Mouse (Mus musculus) cerebral cortex, adult 2 months (tissue): ENCODE data around the gene Ccdc121.

Experiments used
- WGBS: fragments of 180-500 bp; shearing (Covaris S2); methylation state at CpG from one replicate; pipeline ENCODE4 v1.1.7; 2018; 5-methylcytosine and 5-hydroxymethylcytosine counted together

Ccdc121 gene

DNA sequence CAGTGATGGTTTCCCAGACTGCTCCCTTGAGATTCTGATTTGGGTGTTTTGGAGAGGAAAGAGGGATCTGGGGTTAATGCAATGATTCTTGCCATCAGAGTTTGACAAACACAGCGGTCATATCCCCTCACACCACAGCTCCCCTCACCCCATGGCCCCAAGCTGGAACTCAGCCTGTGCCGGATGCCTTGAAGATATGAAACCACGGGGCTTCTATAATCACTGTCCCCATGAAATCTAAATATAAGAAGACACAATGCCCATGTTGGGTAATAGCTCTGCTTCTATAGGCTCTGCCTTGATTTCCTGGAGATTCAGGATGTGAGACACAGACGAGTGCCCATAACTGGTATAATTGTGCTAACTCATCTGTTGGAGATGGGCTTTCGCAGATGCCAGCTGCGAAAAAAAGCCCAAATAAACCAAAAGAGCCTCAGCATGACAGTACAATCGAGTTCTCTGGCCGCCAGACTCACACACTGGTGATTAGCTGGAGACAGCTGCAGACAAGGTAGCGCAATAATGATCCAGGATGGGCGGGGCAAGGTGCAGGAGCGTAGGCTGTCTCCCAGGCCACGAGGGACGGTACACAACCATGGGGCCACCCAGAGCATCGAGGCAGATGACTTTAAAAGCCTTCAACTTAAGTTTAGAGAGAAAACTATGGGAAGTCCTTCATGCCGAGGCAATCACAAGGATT is 1.3 kb upstream of the Ccdc121 start:
- WGBS = 89% methylated on average over 15 of the region's 15 CpGs

DNA sequence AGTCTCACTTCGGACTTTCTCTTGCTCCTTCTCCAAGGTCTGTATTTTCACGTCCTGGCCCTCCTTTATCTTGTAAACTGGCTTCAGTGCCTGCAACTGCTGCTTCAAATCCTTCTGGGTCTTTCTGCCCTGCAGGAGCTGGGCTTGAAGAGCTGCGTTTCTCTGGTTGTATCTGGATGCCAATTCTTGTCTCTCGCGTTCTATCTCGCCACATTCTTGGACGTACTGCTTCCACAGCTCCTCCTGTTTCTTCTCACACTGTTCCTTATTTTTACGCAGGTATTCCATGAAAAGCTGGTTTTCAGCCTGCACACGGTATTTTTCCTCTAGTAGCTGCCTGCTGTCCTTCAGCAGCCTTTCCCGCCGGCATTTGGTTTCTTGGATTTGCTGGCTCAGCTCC is 396 bp downstream of the Ccdc121 start:
- WGBS = 49% methylated on average over 11 of the region's 11 CpGs

GRCm38 (mm10) chr1:181505367-181505766 is 5.9 kb downstream of the Ccdc121 start:
- 69% methylated on average over 8 of the region's 8 CpGs for WGBS

DNA sequence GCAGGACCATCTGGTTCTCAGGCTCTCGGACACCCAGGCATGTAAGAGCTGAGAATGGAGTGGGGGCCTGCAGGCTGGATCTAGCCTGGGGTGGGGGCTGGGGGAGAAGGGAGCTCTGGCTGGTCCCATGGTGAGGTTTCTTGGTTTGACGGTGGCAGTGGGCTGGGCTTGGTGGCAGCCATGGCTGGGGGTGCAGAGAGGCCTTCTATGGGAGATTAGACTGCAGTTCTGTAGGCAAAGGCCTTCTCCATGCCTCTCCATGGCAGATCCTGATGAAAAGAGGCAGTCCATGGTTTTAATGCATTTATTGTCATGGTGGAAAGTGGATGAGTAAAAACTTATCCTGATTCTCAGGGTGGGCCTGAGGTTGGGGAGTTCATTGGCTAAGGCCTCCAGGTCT is 7.8 kb downstream of the Ccdc121 start:
- 100% methylated on average over 2 of the region's 2 CpGs for WGBS

DNA sequence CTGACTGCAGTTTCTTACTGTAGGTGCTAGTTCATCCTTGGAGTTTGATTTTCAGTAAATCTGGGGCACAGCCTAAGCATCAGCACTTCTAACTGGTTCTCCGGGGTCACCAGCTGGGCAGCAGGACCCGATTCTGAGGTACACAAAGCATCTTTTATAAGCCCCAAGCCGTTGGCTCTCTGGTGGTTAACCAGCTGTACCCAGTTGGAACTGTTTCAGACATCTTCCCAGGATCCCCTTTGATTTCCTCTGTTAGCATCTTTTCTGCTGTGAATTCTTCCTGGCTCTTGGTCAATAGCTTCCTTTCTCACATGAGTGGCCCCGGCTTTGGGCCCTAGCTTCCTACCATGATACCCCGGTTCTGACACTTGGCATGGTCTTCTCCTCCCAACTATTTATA is 26.6 kb downstream of the Ccdc121 start:
- WGBS = 51% methylated on average over 5 of the region's 5 CpGs

DNA sequence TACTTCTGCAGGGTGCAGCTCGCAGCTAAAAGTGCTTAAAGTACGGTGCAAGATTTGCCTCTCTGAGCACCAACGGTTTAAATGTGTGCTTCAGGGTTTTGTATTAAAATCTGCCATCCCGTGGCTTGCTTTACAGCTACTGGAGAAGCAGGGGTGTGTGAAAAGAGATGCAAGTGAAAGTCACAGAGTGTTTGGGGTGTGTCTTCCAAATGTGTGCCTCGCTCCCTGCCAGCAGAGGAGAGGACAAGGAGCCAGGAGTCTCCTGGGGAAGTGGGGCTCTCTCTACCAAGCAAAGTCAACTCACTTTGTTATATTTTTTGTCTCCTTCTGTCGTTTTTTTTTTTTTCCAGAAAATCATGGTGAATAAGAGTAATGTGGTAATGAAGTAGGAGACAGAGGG is 34.7 kb downstream of the Ccdc121 start:
- 42% methylated on average over 6 of the region's 6 CpGs for WGBS

GRCm38 (mm10) chr1:181476141-181476540 is 35.1 kb downstream of the Ccdc121 start:
- WGBS = 75% methylated on average over 8 of the region's 8 CpGs

- WGBS = 72% methylated on average over 8 of the region's 8 CpGs
Observed at GRCm38 (mm10) chr1:181469415-181469814, 41.8 kb downstream of the Ccdc121 start.

DNA sequence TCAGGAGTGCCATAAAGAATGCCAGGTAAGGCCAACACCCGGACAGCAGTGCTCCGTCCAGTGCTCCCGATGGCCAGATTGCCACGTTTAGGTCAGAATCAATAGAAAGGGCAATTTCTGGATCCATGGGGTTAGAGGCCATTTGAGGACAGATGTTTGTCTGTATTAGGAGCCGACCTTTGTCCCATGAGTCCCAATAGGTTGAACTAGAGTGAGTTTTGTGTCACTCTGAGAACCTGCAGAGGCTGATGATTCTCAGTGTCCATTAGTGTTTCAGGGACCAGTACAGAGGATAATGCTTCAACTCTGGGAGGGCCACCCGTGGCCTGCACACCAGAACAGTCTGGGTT is 44.0 kb downstream of the Ccdc121 start:
- 91% methylated on average over 6 of the region's 6 CpGs for WGBS

DNA sequence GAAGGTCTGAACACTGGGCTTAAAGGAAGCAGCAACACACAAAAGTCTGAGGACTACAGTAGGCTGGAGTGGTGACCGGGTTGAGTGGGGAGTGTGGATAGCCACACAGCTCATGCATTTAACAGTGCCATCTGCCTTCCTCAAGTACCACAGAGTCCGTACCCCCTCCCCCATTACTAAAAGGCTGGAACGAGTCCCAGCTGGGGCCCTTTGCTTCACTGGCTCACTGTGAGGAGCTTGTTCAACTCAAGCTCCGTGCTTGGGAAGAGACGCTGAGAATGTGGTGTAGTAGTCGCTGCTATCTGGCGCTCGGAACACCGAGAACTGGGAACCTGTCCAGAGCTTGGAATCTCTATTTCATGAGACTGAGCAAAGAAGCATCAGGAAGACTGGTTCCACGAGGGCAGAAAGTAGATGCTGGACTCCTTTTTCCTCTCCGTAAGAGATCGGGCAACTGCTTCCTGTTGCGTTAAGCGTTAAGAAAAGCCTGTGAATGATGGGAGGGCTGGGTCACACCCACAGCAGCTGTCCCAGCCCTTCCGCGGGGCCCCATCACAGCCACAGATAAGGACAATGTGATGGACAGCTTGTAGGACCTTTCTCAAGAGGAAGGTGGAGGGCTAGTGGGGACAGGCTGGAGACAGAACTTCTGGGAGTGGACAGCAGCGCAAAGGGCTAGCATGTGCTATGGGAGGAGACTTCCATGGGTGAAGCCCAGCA is 44.5 kb downstream of the Ccdc121 start:
- 36% methylated on average over 17 of the region's 17 CpGs for WGBS

- 69% methylated on average over 6 of the region's 6 CpGs for WGBS
Observed at GRCm38 (mm10) chr1:181466040-181466439, 45.2 kb downstream of the Ccdc121 start.

- WGBS = 51% methylated on average over 5 of the region's 5 CpGs
Observed at GRCm38 (mm10) chr1:181465027-181465426, 46.2 kb downstream of the Ccdc121 start.

- 48% methylated on average over 6 of the region's 6 CpGs for WGBS
Observed at GRCm38 (mm10) chr1:181462906-181463179, 48.4 kb downstream of the Ccdc121 start.

GRCm38 (mm10) chr1:181462051-181462905 is 49.0 kb downstream of the Ccdc121 start:
- WGBS = 42% methylated on average over 8 of the region's 8 CpGs

GRCm38 (mm10) chr1:181461484-181461883 is 49.8 kb downstream of the Ccdc121 start:
- WGBS = 82% methylated on average over 8 of the region's 8 CpGs

DNA sequence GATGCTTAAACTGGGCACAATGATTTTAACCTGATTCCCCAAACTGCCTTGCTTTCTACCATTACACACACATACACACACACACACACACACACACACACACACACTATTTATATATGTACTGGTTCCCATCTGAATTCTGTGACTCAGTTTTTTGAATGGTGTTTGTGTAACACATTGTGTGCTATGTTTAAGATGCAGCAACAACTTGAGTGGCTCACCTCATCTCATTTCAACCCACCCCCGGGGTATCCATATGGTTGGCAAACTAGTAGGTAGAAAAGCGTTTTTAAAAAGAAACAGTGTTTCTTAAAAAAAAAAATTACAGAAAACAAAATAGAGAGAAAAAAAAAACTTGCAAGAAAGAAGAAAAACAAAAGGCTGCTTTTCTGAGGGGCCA is 51.0 kb downstream of the Ccdc121 start:
- 39% methylated on average over 2 of the region's 2 CpGs for WGBS
